Mouse (Mus musculus) stomach, embryonic 15.5 days (tissue): ENCODE measurements around the gene Fam104a. TPM values are rescaled to one million over a fixed set of nuclear protein-coding genes. Genes with fewer than 3 reads are reported as not detected.

Experiments
- ATAC-seq: fragments of 200-750 bp; cut with Nextera tagmentation; 2 replicates; pipeline ENCODE4 v1.8.0; 2017; ENCODE audit warnings: low read depth, moderate number of reproducible peaks, moderate TSS enrichment; ENCODE audit not compliant: insufficient read depth, low FRiP score
- H3K27ac ChIP-seq: fragments of 300-500 bp; sonication (generic); 2 replicates; pipeline ENCODE4 v1.5.1; 2015; ENCODE audit warnings: mild to moderate bottlenecking, inconsistent platforms
- H3K27me3 ChIP-seq: fragments of 300-500 bp; sonication (generic); replicated peaks from 2 replicates; pipeline ENCODE4 v1.6.1; 2015; ENCODE audit warnings: inconsistent platforms
- H3K36me3 ChIP-seq: fragments of 300-500 bp; sonication (generic); 2 replicates; pipeline ENCODE4 v1.6.1; 2015; ENCODE audit warnings: inconsistent platforms
- H3K4me1 ChIP-seq: fragments of 300-500 bp; sonication (generic); 2 replicates; pipeline ENCODE4 v1.6.1; 2015; ENCODE audit warnings: inconsistent platforms
- H3K4me2 ChIP-seq: fragments of 300-500 bp; sonication (generic); 2 replicates; pipeline ENCODE4 v1.6.1; 2015; ENCODE audit warnings: mild to moderate bottlenecking, inconsistent platforms
- H3K4me3 ChIP-seq: fragments of 300-500 bp; sonication (generic); replicated peaks from 2 replicates; pipeline ENCODE4 v1.5.1; 2015; ENCODE audit warnings: inconsistent platforms
- H3K9ac ChIP-seq: fragments of 300-500 bp; sonication (generic); 2 replicates; pipeline ENCODE4 v1.6.1; 2015; ENCODE audit warnings: inconsistent platforms
- H3K9me3 ChIP-seq: fragments of 300-500 bp; sonication (generic); 2 replicates; pipeline ENCODE4 v1.6.1; 2016; ENCODE audit warnings: inconsistent platforms
- WGBS: fragments of 180-500 bp; shearing (Covaris S2); methylation state at CpG from one replicate; pipeline ENCODE4 v1.1.7; 2015; 5-methylcytosine and 5-hydroxymethylcytosine counted together
- polyA plus RNA-seq: library from polyadenylated mRNA; unstranded; fragments of >200 nt; fragmentation: Nextera tagmentation; extraction: Ambion mirVana; gene quantifications from 2 replicates; pipeline ENCODE4 v1.2.1, GENCODE M21; 2015

Fam104a gene
- polyA plus RNA-seq, 1 experiment from 2014 or later: 49.8 TPM

DNA sequence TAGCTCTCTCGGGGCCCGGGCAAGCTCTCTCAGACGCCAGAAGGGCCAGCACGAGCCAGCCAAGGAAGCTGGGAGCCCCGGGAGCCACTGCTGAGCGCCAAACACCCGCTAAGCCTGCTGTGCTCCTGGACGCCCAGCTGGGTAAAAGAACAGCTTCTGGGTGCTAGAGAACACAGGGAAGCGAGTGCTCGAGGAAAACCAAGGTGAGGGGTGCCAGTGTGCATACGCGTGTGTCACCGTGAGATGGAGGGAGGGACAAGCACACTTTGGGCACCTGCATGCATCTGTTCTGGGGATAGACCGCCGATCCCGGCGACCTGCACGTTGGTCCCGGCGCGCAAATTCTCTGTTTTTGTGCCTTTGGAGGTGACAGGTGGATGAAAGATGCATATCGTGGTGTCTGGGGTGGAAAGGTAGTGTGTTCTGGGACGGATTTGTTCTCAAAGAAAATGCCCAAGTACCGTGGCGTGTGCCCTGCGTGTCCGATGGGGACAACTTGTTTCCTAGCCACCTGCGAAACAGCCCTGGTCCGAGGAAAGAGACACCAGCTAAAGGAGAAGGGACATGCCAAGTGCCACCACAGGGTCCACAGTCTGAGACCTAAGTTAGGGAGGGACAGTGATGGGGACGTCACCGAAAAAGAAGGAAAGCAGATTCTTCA is 64.4 kb downstream of the Fam104a start:
- ATAC-seq: no peak
- no peaks in the 10 kb centered on the region for H3K36me3 ChIP-seq
- 0 out of 2 replicates have a peak overlapping the region, but pooled peaks have one; percentile 19 for H3K9ac ChIP-seq
- H3K4me1 ChIP-seq: peaks cover 24% of the 10 kb centered on the region; the same call in 1 of the 2 replicates
- no peaks in the 10 kb centered on the region for H3K9me3 ChIP-seq
- H3K4me2 ChIP-seq: peak overlapping the region; percentile 82
- no peak overlapping the region for H3K27ac ChIP-seq
- peak overlapping the region; percentile 44 for H3K4me3 ChIP-seq
- 2% methylated on average over 31 of the region's 31 CpGs for WGBS
- peaks cover 33% of the 10 kb centered on the region for H3K27me3 ChIP-seq

GRCm38 (mm10) chr11:113618672-113619419 is 65.1 kb downstream of the Fam104a start, which contains the start of gene Sstr2:
TSS of gene Sstr2 (plus strand) at chr11:113619342.
- ATAC-seq: peak; percentile 43
- Histone ChIP-seq H3K27ac (no peak within 1 kb of the TSS), H3K4me1 (peaks cover 24% of the 10 kb centered on the region; the same call in 1 of the 2 replicates), H3K4me2 (peak within 1 kb of the TSS; percentile 82), H3K27me3 (peaks cover 34% of the 10 kb centered on the region), H3K9ac (peak within 1 kb of the TSS; percentile 19; the same call in 1 of the 2 replicates), H3K9me3 (no peaks in the 10 kb centered on the region), H3K4me3 (peak within 1 kb of the TSS; percentile 44), H3K36me3 (no peaks in the 10 kb centered on the region)
- under 1% methylated on average over 53 of the region's 54 CpGs for WGBS

DNA sequence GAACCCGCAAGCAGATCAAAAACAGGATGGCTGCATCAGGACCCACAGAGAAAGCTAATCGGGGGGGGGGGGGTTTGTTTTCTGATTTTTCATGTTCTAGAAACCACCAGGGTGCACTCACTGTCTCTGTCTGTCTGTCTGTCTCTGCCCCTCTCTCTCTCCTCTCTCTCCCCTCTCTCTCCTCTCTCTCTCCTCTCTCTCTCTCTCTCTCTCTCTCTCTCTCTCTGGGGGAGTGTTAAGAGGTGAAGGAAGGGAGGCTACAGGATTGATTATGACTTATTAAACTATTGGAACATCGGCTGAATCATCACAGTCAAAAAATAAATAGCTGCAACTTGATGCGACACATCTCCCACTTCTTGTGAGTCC is 65.7 kb downstream of the Fam104a start:
- H3K9me3 ChIP-seq: no peaks in the 10 kb centered on the region
- WGBS: 19% methylated on average over 4 of the region's 4 CpGs
- no peaks in the 10 kb centered on the region for H3K36me3 ChIP-seq
- no peak overlapping the region for H3K27ac ChIP-seq
- peak overlapping the region; percentile 82 for H3K4me2 ChIP-seq
- peaks cover 38% of the 10 kb centered on the region for H3K27me3 ChIP-seq
- H3K4me3 ChIP-seq: peak overlapping the region; percentile 44
- no peak overlapping the region for H3K9ac ChIP-seq
- peaks cover 24% of the 10 kb centered on the region; the same call in 1 of the 2 replicates for H3K4me1 ChIP-seq
- no peak for ATAC-seq

GRCm38 (mm10) chr11:113617132-113617911 is 66.6 kb downstream of the Fam104a start:
- no peak overlapping the region for H3K9ac ChIP-seq
- H3K4me3 ChIP-seq: no peak overlapping the region
- ATAC-seq: peak; percentile 41; the same call in 1 of the 2 replicates
- H3K9me3 ChIP-seq: no peaks in the 10 kb centered on the region
- 0 out of 2 replicates have a peak overlapping the region, but pooled peaks have one; percentile 82 for H3K4me2 ChIP-seq
- H3K27ac ChIP-seq: no peak overlapping the region
- H3K36me3 ChIP-seq: no peaks in the 10 kb centered on the region
- H3K4me1 ChIP-seq: peaks cover 25% of the 10 kb centered on the region; the same call in 1 of the 2 replicates
- H3K27me3 ChIP-seq: peaks cover 38% of the 10 kb centered on the region
- WGBS: 37% methylated on average over 14 of the region's 14 CpGs

DNA sequence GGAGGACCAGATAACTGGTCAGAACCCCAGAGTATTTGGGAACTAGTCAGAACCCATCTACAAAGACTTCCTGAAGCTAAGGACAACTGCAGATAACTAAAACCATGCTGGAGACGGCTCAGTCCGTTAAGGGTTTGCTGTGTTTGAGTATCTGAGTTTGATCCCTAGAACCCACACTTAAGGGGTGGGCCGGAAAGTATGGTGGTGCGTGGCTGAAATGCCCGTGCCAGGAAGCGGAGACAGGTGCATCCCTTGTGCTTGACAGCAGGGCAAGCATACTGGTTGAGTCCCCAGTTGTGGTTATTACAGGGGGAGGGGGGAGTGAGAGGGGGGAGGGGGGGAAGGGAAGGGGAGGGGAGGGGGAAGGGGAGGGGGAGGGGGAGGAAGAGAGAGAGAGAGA is 69.5 kb downstream of the Fam104a start:
- Histone ChIP-seq H3K9me3 (no peaks in the 10 kb centered on the region), H3K9ac (no peak overlapping the region), H3K4me3 (no peak overlapping the region), H3K27ac (no peak overlapping the region), H3K4me1 (peaks cover 32% of the 10 kb centered on the region; the same call in 1 of the 2 replicates), H3K4me2 (no peak overlapping the region), H3K36me3 (no peaks in the 10 kb centered on the region), H3K27me3 (peaks cover 21% of the 10 kb centered on the region)
- ATAC-seq: no peak
- WGBS: 86% methylated on average over 6 of the region's 6 CpGs

GRCm38 (mm10) chr11:113611664-113612611 is 72.0 kb downstream of the Fam104a start:
- WGBS: 23% methylated on average over 24 of the region's 24 CpGs
- H3K9ac ChIP-seq: no peak overlapping the region
- H3K4me2 ChIP-seq: peak overlapping the region; percentile 36; the same call in 1 of the 2 replicates
- peak overlapping the region; percentile 23 for H3K27ac ChIP-seq
- peaks cover 11% of the 10 kb centered on the region; the same call in 1 of the 2 replicates for H3K4me1 ChIP-seq
- H3K4me3 ChIP-seq: no peak overlapping the region
- H3K36me3 ChIP-seq: no peaks in the 10 kb centered on the region
- H3K9me3 ChIP-seq: no peaks in the 10 kb centered on the region
- ATAC-seq: no peak
- H3K27me3 ChIP-seq: peaks cover 11% of the 10 kb centered on the region; the same call in 1 of the 2 replicates

Other genes starting within 250 kb of the Fam104a start
- 1.7 and 1.9 TPM in 2 replicates for gene Sstr2, start 64.8 kb downstream of the Fam104a start, polyA plus RNA-seq
- gene Cog1, start 35.0 kb downstream of the Fam104a start, polyA plus RNA-seq: 23.1 and 25.3 TPM in 2 replicates
- 37.1 and 46.6 TPM in 2 replicates for gene Slc39a11, start 34.1 kb downstream of the Fam104a start, polyA plus RNA-seq
- gene D11Wsu47e, start 257 bp upstream of the Fam104a start, polyA plus RNA-seq: 20.0 and 20.7 TPM in 2 replicates
- 0.23 and 0.42 TPM in 2 replicates for gene Cpsf4l, start 25.9 kb upstream of the Fam104a start, polyA plus RNA-seq
- 51.6 and 59.6 TPM in 2 replicates for gene Cdc42ep4, start 67.7 kb upstream of the Fam104a start, polyA plus RNA-seq